Mouse (Mus musculus) gastrocnemius, postnatal 36 days (tissue): Measurements from ENCODE around the gene Cltc. TPM values are rescaled to one million over a fixed set of nuclear protein-coding genes. Genes with fewer than 3 reads are reported as not detected.

Experiments used
- DNase-seq, 2 experiments: peaks; one replicate each; pipeline ENCODE4 v3.0.0; 2022
- intact Hi-C: fragments of 180-260 bp; cut with DNase I; formaldehyde crosslinking; loops from one replicate; pipeline ENCODE4 v1.15.1; 2025
- total RNA-seq, 2 experiments: library from RNA; stranded (reverse); gene quantifications; 2 replicates each; pipeline ENCODE4 v1.2.3; 2021

The Cltc gene
- total RNA-seq, 2 experiments from 2014 or later = 94.8 to 111 TPM

DNA sequence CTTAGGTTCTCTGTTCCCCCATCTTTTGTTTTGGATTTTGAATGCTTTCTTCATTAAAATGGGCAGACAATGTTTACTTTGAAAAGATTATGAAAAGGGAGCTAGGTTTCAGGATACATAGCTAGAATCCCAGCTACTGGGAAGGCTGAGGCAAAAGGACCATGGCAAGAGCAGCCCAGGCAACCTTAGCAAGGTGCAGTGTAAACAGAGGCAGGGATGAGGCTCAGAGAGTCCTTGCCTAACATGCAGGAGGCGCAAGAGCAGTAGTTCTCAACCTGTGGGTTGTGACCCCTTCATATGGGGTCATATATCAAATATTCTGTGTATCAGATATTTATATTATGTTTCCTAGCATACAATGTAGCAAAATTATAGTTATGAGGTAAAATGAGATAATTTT lies 72.0 kb downstream of the Cltc start:
- intact Hi-C loops = no loop called here
- no peak for DNase-seq

DNA sequence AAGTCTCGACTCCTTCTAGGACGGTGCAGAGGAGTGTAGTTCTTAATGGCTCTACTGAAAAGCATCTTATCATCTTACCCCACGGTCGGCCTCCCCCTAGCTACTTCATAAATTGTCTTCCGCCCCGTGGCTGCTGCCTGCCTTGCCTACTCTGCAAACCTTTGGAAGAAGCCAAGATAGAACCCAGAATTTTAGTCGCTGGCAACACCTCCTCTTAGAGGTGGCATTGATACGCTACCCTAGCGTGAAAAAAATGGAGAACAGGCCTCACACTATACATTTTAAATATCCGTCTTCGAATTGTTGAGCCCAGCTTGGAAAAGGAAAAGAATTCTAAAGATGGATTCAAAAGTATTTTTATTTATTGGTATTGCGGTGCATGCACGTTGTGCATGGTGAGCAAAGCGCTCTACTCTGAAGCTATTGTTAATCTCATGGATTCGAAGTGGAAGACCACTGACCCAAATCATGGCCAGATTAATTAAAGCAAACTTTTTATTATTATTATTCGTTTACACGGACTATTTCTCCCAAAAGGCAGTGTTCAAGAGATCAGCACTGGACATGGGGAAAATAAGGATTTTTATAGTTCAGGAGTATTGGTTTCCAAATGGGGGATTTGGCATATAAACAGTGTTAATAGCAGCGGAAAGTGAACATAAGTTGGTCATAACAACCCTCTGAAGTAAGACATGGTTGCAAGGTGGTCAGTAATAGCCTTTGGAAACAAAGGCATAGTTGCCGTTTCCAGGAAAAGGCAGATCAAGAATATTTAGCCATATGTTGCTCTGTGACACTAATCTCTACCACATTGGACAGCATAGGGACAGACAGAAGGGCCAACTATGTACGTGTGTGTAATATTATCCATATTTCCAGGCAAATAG lies 73.0 kb downstream of the Cltc start:
- DNase-seq = no peak
- intact Hi-C loops = no loop called here

DNA sequence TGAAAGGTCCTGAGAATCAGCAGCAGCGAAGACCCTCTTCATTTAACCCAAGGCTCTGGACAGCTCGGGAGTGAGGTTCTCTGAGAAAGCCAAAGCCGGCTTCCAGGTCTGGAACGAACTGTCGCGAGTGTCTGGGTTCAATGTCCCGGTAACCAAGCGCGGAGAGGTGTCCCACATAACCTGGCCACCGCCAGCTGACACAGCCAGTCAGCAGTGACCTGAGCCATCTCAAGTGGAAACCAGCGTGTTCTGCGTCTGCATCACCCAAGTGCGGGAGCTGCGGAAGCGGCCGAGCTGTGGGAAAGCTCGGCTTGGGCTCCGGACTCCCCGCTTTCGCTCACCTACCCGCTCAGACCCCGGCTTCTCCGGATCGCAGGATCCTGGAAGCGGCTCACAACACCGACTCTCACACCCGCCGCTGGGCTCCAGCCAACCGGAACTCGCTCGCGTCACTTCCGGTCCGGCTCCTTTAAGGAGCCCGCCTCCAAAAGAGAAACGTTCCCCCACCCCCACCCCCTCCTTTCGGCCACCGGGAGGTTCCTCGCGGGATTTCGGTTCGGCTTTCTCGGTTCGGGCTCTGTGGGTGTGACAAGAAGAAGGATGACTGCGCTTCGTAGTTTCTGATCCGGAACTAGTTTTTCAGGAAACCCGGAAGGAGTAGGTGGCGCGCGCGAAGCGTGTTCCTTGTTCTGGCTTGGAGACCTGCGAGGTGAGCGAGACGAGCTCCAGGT lies 73.8 kb downstream of the Cltc start, which contains the start of the genes Vmp1 and Ptrh2:
TSS of gene Vmp1 (minus strand) at position 442 of the 731 bp plus-strand sequence.
TSS of gene Ptrh2 (plus strand) at position 591 of the 731 bp plus-strand sequence.
- DNase-seq = peak; percentile 92 to 96
- intact Hi-C loops = no loop called here

DNA sequence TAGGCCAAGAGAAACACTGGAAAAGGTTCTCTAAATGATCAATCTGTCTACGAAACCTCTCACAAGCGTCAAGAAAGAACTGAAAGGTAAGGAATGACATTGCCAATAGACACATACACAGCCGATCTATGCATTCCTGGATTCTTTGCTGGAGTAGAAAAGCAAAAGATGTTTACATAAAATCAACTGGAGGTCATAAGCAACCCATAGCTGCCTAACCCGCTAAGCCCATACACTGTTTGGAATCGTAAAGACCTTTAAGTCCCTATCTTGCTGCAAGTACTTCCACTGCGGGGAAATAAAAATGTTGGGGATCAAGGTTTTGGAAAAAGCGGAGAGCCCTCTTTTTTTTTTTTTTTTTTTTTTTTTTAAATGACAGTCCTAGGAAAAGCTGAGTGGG lies 74.5 kb downstream of the Cltc start:
- no peak for DNase-seq
- intact Hi-C loops = no loop called here

DNA sequence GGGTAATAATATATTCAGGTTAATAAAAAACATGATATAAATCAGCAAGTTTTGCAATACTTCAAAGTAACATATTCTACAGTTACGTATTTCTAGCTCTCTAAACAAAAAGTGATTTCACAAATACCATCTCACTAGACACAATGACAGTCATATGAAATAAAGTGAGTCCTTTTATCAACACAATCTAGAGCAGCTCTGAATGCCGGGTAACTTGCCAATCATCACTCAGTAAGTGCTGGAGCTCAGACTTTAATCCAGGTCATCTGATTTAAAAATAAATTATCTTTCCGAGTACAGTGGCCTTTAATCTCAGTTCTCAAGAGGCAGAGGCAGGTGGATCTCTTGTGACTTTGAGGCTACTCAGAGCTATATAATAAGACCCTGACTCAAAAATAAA lies 75.9 kb downstream of the Cltc start:
- no peak for DNase-seq
- intact Hi-C loops = no loop called here

DNA sequence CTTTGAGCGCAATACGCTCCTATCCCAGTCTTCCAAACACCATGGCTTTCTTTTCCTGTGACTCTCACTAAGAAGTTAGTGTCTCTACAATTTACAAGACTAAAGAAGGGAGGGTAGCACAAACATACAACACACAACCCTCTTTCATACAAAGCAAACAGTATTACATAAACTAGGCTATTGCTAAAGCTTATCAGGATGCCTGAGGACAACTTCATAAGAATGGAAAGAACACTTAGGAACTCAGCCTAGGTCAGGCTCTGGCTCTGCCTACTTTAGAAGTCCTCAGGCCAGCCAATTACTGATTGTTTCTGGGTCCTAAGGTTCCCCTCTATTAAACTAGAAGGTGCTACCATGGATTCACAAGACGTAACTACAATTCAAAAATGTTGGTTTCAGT lies 76.6 kb downstream of the Cltc start:
- intact Hi-C loops = no loop called here
- no peak for DNase-seq

DNA sequence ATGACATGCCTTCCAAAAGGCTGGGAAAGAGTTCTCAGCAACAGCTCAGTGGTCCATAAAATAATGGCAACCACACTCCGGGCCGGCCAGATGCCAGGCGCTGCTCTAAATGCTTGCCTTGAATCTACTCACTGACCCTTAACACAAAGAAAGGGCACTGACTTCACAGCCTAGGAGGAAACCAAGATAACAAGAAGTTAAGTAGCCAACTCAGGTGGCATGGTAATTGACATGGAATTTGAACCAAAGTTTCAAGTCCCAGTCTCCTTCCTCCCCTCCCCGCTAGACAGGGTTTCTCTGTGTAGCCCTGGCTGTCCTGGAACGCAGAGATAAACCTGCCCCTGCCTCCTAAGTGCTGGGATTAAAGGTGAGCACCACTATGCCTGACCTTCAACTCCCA lies 78.4 kb downstream of the Cltc start:
- intact Hi-C loops = no loop called here
- no peak for DNase-seq

DNA sequence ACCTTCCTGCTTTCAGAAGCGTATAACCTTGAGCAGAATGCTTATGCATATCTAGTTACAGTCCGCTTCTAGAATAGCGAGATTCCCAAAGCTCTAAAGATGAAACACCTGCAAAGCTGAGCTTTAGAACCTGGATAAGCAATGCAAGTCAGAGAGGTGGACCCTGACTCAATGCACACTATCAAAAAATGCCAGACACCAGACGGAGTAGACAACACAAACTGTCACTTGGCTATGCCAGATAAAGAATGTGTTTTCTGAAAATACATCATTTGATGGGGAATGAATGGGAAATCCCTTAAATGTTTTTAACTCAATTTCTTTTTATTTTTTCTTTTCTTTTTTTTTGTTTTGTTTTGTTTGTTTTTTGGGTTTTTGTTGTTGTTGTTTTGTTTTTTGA lies 81.8 kb downstream of the Cltc start:
- intact Hi-C loops = no loop called here
- DNase-seq = no peak

DNA sequence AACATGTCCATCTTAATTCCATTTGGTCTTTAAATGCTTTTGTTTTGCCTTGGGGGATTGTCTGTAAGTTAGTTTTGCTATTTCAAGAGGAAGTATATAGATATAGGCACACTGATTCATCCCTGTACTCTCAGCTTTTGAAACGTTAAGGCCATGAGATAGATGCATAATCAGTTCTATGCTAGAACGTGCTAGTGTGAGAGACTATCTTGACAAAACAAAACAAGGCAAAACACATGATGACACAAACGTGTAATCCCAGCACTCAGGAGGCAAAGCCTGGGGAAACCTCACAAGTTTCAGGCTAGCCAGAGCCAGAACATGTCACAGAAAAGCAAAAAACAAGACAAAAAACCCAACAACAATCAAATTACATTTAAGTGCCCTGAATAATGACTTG lies 84.6 kb downstream of the Cltc start:
- intact Hi-C loops = no loop called here
- DNase-seq = no peak

DNA sequence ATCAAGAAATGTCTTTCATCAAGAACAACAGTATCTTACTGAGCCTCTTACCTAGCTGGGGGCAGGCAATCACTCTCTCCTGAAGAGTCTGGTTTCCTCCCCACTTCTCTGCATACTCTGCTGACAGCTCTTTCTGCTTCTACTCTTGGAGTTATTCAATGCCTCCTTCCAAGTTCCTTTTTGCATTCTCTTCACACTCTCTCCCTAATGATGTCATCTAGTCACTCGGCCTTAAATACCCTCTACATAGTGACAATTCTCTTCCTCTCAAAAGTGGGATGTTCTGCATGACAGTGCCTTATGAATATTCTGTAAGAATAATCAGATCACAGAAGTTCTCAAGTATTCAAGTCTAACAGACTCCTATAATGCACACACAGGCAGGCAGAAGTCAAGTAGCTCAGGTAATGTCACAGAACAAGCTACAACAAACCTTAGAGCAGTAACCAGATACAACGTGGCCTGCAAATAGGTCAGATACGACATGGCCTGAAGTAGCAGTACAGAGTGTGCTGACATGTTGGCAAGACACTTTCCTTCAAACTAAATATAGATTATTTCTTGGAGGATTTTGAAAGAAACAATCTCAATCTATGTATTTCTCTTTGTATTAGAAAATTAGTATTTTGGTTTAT lies 86.2 kb downstream of the Cltc start:
- no peak for DNase-seq
- intact Hi-C loops = no loop called here

DNA sequence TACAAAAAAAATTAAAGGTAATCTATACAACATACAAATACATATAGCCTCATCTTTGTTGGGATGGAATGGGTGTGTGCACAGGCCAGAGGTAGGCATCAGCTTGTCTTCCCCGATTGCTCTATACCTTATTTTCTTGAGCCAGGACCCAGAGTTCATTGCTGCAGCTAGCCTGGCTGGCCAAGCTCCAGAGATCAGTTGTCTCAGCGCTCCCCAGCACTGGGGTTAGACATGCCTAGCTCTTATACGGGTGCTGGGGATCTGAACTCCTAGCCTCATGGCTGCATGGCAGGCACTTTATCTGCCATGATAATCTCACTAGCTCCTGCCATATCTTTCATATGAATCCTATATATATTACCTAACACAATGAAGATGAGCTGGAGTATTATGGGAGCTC lies 89.2 kb downstream of the Cltc start:
- DNase-seq = no peak
- intact Hi-C loops = no loop called here

DNA sequence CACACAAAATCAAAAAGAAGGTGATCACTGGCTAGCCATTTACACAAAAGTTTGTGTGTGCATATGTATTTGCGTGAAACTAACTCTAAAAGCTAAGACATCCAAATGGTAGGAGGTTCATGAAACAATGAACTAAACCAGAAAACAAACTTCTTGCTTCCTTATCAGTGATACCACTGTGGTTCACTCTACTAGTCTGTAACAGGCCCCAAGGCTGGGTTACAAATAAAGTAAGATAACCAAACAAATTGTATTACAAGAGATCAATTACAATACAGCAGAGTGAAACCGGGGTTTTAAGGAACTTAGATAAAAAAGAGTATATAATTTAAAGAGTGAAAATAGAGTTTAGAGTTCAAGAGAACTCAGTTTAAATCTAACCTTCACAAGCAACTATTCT lies 89.8 kb downstream of the Cltc start:
- DNase-seq = no peak
- intact Hi-C loops = no loop called here

DNA sequence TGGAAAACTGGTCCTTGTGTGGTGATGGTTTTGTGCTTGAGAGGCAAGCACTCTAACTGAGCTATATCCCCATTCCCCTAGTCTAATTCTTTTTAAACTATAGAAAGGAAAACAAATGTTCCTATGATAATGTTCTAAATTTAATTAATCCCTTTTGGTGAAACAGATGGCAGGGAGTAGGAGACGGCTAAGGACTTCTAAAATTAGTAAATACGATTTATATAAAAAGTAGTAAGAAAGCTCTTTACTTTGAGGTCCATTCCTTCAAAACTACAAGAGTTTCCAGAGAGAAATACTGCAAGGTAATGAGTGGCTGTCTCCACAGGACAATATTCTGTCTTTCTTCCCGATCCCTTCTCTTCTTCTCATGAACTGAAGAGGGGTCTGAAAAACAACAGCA lies 93.0 kb downstream of the Cltc start:
- intact Hi-C loops = no loop called here

DNA sequence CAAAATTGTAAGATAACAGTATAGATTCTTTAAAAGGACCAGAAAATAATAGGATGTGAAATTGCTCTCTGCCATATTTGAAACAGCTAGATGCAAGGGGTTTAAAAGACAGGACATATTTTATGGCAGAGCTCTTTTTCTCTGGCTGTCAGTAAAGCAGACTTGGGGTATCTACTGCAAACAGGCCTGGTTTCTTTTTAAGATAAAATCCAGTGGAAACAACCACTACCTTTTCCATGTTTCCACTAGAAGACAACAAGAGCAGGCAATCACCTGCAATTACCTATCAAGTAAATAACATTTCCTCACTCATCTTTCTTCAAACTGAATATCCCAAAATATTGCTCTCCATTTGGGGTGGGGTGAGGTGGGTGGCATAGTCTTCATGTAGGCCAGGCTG lies 93.4 kb downstream of the Cltc start:
- intact Hi-C loops = no loop called here
- DNase-seq = no peak

More for the DNA sequence above, 93.0 kb downstream of the Cltc start:
- DNase-seq = no peak

DNA sequence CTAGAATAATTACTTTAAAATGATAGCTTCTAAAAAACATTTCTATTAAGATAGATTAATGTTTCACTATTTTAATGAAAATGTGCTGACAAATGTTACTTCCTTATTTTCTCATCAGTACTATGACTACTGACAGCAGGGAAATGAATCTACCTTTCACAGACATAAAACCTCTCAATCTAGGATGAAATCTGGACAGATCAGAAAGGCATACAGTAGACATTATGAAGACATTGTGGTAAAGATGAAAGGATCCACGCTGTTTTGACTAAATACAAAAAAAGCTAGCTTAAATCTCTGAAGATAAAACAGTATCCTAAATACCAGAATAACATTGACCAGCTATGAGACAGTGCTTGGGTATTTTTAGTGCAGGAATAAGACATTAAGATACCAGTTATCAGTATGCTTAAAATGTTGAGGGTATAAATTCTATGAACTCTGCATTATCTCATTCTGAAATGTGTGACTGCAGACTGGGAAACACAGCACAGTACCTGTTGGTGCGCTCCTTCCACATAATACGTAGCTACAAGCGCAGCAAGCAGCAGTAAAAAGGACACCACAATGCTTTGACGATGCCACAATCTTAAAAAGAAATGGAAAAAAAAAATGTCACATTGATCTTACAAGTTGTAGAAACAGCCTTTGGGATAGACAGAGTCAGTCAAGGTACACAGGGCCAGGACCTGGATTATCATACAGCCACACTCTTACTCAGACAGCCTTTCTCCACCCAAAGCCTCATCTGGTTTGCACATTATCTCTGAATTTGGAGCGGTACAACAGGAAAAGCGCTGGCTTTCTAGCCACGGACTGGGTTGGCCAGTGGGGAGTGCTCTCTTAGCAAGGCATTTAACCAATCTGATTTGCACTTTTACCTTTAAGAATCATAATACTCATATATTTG lies 94.1 kb downstream of the Cltc start:
- intact Hi-C loops = no loop called here
- no peak for DNase-seq

DNA sequence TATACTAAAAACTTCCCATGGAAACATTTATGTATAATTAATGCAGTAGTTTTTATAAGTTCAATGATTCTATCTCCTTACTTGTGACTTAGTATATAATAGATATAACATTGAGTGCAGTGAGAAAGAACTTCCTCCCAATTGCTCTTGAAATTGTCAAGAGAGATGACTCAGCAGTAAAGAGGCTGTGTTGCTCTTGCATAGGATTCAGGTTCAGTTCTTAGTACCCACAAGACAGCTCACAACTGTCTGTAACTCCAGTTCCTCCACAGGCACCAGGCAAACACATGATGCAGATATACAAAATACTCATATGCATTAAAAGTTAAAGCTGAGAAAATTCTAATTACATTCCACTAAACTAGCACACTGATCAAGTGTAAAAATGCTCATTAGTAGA lies 99.5 kb downstream of the Cltc start:
- DNase-seq = no peak
- intact Hi-C loops = no loop called here

DNA sequence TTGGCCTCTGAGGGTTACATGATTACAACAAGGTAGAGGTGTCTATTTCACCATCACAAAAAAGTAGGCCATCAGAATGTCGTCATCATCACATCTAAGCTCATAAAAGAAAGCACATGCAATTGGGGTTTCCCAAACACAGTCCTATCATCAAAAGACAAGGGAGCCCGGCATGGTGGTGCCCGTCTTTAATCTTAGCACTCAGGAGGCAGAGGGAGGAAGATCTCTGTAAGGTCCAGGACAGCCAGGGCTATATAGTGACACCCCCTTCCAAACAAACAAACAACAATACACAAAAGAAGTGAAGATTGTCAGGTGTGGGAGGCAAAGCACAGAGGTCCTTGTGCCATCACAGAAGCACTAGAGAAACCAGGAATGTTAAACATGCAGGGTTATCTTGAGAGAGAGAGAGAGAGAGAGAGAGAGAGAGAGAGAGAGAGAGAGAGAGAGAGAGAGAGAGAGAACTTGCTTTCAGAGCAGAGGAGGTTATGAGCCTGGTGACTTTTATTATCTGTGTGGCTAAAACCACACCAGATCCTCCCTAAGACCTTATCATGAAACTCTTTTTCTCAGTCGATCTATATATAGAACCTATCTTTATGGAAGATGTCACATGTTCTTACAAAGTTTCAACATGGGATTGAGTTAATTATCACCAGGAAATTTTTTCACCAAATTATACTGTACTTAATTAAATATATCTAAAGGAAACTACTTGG lies 100.4 kb downstream of the Cltc start:
- DNase-seq = no peak
- intact Hi-C loops = no loop called here

DNA sequence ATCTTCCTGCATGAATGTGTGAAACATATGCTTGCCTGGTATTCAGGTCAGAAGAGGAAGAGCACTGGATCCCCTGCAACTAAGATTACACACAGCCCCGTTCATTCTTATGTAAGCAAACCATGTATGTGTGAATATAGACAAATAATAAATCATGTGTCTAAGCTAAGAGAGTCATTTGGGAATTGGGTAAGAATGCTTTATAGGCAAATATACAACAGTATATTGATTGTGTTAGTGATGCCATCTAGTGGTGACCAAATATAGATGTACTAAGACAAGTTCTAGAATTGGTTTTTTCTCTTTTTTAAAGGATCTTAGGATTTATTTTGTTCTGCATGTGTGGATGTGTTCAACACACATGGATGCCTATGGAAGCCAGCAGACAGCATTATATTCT lies 101.7 kb downstream of the Cltc start:
- intact Hi-C loops = no loop called here

DNA sequence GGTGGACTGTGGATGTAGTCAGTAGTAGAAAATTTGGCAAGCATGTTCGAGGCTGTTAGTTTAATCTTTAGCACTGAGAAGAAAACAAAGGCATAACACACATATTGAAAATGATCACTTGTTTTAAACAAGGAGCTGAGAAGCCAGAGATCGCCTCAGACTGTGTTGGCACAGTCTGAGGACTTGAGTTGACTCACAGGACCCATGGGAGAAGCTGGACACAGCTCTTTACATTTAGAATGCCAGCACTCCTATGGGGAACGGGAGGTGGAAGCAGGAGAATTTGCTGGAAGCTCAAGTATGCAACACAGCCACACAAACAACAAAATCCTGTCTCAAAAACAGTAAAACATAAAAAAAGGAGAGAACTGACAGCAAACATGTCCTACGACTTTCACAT lies 103.3 kb downstream of the Cltc start:
- DNase-seq = no peak
- intact Hi-C loops = no loop called here

More for the DNA sequence above, 101.7 kb downstream of the Cltc start:
- DNase-seq = no peak

DNA sequence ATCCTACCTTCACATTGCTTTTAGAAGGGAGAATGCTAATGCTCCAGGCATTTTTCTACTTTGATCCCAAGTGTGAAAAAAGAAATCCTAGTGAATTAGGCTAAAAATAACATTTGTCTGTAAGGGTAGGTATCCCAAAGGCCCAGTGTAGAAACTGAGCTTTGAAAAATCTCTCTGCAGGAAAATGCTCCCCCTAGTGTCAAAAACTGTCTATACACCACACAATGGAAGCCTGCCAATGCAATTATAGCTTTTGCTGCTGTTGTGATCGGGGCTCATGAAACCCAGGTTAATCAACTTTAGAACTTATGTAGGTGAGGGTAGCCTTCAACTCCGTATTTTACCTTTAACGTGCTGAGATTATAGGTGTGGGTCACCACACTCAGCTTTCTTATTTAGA lies 103.9 kb downstream of the Cltc start:
- no peak for DNase-seq
- intact Hi-C loops = loop anchor here (2.0 kb wide), 1 partner anchor 85 kb away; no protein-coding TSS in a partner anchor
